Mouse (Mus musculus) gastrocnemius, adult 2 months (tissue): ENCODE data around the gene Inava. TPM values are rescaled to one million over a fixed set of nuclear protein-coding genes. Genes with fewer than 3 reads are reported as not detected.

Experiments used
- DNase-seq: peaks from one replicate; pipeline ENCODE4 v3.0.0; 2022
- H3K27ac ChIP-seq: fragments of 200-600 bp; 2 replicates; pipeline ENCODE4 v1.8.1; 2022; ENCODE audit warnings: mild to moderate bottlenecking
- H3K4me3 ChIP-seq: fragments of 200-600 bp; 2 replicates; pipeline ENCODE4 v1.8.1; 2022; ENCODE audit warnings: mild to moderate bottlenecking, moderate library complexity
- CTCF ChIP-seq: fragments of 200-600 bp; IDR thresholded peaks from 2 replicates; pipeline ENCODE4 v1.8.1; 2022; ENCODE audit warnings: antibody characterized with exemption, mild to moderate bottlenecking, moderate library complexity
- intact Hi-C: fragments of 180-260 bp; cut with DNase I; formaldehyde crosslinking; loops from one replicate; pipeline ENCODE4 v1.15.1; 2025
- total RNA-seq, 2 experiments: library from RNA; stranded (reverse); gene quantifications; 2 replicates each; pipeline ENCODE4 v1.2.3; 2021

The Inava gene
- total RNA-seq, 2 experiments from 2014 or later: not detected

DNA sequence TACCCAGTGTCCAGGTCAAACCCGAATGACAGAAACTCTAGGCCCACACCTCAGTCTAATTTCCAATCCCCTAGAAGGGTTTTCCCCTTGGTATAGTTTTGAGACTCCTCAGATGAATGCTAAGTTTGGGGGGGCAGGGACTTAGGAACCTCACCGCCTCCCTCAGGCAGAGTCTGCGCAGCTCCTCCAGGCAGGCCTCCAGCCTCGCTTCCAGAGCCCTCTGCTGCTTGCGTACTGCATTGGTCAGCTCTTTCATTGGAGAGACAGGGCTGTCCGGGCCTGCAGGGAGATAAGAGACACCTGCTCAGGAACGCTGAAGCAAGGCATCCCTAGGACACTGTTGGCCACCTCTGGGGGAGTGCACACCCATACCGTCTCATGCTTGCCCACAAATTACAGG is 7.4 kb downstream of the Inava start:
- intact Hi-C loops: no loop called here

DNA sequence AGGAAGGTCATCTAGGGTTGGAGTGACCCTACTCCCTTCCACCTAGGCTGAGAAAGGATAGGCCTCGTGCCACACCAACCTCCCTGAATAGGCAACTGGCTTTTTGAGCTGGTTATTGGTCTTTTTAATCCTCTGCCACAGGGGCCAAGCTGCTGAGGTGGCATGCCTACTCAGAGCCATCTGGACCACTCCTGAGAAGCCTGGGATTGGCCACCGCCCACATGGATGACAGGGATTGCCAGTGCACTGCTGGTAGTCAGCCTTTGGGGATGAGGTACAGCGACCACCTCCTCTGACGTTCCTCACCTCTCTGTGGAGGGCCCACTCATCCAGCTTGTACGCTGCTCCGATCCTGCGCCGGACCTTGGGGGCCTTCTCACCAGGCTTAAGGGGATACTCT is 8.2 kb downstream of the Inava start:
- Histone ChIP-seq H3K4me3 (no peak overlapping the region), H3K27ac (no peak overlapping the region)
- intact Hi-C loops: no loop called here
- no peak for TF ChIP-seq CTCF
- DNase-seq: no peak

More for the DNA sequence above, 7.4 kb downstream of the Inava start:
- no peak overlapping the region for H3K4me3 ChIP-seq
- no peak overlapping the region for H3K27ac ChIP-seq
- DNase-seq: no peak
- no peak for TF ChIP-seq CTCF

DNA sequence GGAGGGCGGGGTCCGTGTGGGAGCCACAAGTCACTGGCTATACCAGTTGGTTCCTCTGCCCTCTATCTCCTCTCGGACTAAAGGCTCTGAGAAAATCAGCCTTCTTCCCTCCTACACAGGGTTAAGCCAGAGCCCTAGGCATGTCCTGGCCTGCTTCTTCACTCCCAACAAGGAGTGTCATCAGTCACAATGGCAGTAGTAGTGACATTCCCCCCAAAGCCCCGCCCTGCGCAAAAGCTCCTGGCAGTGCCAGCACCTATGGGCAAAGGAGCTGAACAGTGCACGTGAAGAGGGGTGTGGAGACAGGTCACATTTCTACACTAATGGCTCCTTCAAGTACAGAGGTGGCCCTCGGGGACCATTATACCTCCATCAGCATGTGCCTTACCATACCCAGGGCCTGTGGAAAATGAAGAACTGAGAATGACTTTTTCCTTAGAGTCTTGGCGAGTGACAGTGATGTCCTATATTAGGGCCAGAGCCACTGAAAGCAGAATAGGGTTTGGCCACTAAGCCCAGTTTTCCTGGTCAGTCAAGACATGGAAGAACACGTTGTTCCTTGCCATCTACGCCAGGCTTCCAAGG is 10.2 kb downstream of the Inava start:
- Histone ChIP-seq H3K27ac (no peak overlapping the region), H3K4me3 (no peak overlapping the region)
- TF ChIP-seq CTCF: no peak
- no peak for DNase-seq
- intact Hi-C loops: no loop called here

DNA sequence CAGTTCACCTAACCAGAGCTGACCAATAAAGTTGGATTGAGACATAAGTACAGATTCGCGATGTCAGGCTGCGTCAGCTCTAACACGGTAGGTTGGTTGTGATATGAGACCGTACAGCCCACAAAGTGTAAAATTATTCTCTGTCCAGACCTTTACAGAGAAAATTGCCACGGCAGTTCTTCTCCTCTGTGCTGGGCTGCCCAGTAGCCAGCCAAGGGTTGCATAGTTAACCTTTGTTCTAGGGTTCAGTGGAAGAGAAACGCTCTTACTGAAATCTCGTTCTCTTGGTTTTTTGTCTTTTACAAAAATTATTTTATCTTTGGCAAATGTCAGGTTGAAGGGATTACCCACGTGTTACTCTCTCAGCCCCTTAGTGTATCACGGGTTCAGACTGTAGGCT is 11.7 kb downstream of the Inava start:
- DNase-seq: no peak
- no peak for TF ChIP-seq CTCF
- Histone ChIP-seq H3K27ac (no peak overlapping the region), H3K4me3 (no peak overlapping the region)
- intact Hi-C loops: no loop called here

DNA sequence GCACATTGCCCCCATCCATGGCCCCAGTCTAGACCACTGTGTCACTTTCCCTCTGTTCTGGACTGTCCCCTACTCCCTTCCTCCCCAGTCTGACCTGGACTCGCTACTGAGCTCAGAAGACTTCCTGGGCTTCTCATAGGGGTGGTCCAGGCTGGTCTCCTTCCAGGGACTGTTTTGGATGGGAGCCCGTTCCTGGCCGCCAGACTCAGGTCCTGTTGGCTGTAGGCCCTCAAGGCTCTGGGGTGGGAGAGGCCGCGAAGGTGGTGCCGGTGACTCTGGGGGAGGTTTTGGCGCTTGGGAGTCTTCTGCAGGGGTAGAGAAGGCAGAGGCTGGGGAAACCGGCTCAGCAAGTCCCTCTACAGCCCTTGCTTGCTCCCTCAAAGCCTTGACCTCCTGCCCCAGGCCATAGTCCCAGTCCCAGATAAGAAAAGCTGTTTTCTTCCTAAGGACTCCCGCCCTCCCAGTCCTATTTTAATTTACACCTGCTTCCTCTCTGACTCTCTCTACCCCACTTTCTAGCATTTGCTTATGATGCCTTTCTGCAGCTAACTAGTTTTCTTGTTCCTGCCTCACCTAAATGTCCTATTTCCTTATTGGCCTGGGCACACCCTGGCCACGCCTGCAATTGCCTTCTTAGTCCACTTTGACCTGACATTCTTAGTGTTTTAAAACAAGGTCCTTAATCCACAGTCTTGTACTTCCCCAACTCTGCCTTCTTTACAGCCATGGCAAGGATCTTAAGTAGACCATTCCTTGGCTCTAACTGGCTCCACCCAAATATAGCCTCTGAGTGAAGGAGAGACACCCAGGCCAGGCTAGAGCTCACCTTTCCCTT is 13.8 kb downstream of the Inava start:
- TF ChIP-seq CTCF: no peak
- no peak for DNase-seq
- Histone ChIP-seq H3K27ac (no peak overlapping the region), H3K4me3 (no peak overlapping the region)
- intact Hi-C loops: no loop called here

DNA sequence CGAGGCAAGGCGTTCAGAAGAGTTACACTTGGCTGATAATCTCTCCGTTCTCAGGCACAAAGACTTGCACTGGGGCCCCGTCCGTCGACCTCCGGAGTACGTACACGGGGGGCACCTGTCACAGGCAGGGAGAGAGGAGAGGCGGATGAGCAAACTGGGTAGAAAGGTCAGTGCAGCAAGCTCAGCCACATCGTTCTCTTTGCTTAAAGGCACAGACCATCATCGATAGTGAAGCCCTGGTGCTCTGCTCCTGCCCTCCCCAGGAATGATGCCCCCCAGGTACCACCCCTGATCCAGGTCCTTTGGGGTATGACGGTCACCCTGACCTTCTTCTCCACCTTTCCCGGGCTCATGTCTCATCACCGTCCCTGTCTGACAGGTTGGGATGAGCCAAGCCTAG is 19.8 kb downstream of the Inava start:
- intact Hi-C loops: loop anchor here (5.0 kb wide), 1 partner anchor 47 kb away; no protein-coding TSS in a partner anchor
- DNase-seq: no peak
- TF ChIP-seq CTCF: no peak
- Histone ChIP-seq H3K27ac (no peak overlapping the region), H3K4me3 (no peak overlapping the region)

DNA sequence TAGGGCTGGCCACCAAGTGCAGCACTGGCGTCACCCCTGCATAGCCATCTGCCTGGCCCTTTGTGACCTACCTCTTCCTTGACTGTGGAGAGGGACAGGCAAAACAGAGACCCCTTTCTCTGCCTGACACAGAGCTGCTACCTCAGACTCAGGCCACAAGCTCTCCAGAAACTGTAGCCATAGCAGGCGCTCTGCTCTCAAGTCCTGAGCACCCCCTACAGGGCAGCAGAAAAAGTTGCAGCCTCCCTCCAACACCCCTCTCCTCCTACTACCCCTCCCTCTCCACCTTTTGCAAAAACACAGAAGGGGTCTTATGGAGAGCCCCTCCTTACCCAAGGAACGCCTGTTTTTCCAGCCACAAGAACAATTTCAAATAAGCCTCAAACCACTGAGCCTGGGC is 21.3 kb downstream of the Inava start, which contains the start of gene Mroh3:
TSS of gene Mroh3 (minus strand) at position 26 of the 400 bp plus-strand sequence.
- H3K4me3 ChIP-seq: no peak within 1 kb of the TSS
- H3K27ac ChIP-seq: no peak within 1 kb of the TSS
- peak; percentile 63 for TF ChIP-seq CTCF
- intact Hi-C loops: loop anchor here (5.0 kb wide), 1 partner anchor 46 kb away; no protein-coding TSS in a partner anchor
- peak; percentile 22 for DNase-seq

DNA sequence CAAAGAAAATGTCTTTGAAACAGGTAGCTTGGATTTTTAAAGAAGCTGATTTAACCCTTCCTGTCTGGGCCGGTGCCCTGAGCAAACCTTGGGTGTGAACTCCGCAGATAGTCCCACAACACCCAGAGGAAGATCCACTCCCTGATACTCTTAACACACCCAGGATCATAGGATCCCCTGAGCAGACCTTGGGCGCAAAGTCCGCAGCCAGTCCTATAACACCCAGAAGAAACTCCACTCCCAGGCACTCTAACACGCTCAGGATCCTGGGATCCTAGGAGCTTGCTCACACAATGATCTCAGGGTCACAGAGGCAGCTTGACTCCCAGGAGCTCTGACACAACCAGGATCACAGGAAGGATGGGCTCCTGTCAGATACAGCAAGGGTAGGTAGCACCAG is 44.0 kb downstream of the Inava start:
- DNase-seq: no peak
- TF ChIP-seq CTCF: no peak
- intact Hi-C loops: no loop called here

DNA sequence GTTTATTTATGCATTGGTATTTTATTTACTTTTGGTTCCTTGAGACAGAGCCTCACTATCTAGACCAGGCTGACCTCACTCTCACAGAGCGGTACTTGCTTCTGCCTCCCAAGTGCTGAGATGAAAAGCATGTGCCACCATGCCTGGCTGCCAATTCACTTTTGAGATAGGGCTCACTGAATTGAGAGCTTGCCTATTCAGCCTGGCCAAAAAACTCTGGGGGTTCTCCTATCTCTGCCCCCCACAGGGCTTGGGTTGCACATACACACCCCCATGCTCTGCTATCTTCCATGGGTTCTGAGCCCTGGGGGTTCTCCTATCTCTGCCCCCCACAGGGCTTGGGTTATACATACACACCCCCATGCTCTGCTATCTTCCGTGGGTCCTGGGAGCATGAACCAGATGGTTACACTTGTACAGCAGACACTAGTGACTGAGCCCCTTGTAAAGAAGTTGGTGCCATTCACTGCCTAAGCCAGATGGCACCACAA is 54.5 kb downstream of the Inava start:
- Histone ChIP-seq H3K27ac (no peak overlapping the region), H3K4me3 (no peak overlapping the region)
- intact Hi-C loops: loop anchor here (5.0 kb wide), 1 partner anchor 62 kb away; no protein-coding TSS in a partner anchor
- DNase-seq: no peak
- no peak for TF ChIP-seq CTCF

More for the DNA sequence above, 44.0 kb downstream of the Inava start:
- no peak overlapping the region for H3K27ac ChIP-seq
- H3K4me3 ChIP-seq: no peak overlapping the region

DNA sequence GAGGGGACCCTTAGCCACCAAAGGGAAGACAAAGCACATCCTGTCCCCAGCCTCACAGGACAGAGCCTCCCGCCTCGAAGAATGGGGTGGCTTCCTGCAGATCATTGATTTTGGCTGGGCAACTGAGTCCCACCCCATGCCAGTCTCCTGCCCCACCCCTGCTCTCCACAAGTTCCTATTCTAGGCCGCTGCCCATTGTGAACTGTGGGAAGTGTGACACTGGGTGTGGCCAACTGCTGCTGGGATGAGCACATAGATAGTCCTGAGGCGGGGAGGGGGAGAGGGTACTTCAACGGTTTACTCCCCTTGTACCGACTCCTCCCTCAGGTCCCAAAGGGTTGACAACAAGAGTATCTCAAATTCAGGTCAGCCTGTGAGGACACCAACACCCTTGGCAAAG is 55.3 kb downstream of the Inava start:
- H3K4me3 ChIP-seq: no peak overlapping the region
- no peak for DNase-seq
- no peak overlapping the region for H3K27ac ChIP-seq
- TF ChIP-seq CTCF: no peak
- intact Hi-C loops: loop anchor here (5.0 kb wide), 1 partner anchor 61 kb away; no protein-coding TSS in a partner anchor

DNA sequence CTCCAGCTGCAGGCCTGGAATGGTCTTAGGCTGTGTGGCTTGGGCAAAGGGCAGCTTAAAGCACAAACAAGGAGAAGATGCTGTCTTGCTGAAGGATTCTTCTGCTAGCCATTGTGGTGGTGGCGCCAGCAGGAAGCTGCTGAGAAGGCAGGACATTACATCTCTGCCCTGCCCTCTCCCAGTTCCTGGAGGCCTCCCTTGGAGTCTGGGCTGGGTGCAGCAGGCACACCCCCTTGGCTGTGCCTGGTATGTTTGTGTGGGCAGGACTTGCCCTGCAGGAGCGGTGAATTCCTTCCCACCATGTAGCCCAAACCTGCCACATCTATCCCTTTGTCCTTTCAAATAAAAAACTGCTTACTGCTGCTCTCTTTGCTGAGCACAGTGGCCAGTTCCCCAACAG is 57.0 kb downstream of the Inava start:
- TF ChIP-seq CTCF: no peak
- intact Hi-C loops: loop anchor here (5.0 kb wide), 1 partner anchor 60 kb away; no protein-coding TSS in a partner anchor
- no peak overlapping the region for H3K27ac ChIP-seq
- no peak overlapping the region for H3K4me3 ChIP-seq
- no peak for DNase-seq

DNA sequence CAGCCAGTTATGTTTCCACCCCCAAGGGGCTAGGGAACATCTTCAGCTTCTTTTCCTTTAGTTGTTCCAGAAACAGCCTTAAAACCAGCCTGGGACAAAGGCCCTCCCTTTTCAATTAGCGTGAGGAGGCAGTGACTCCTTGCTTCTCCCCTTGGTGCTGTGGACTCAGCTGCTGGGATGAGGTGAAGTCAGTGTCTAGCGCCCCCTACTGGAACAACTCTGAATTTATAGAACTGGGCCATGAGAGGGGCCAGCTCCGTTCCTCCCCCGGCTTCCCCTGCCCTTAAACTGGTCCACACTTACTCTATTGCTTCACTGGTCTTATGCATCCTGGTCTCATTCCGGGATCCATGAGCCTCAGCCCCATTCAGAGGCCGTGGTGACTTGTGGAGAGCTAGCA is 58.9 kb downstream of the Inava start:
- H3K4me3 ChIP-seq: no peak overlapping the region
- peak; percentile 53 for DNase-seq
- H3K27ac ChIP-seq: no peak overlapping the region
- peak; percentile 75 for TF ChIP-seq CTCF
- intact Hi-C loops: loop anchor here (2.0 to 5.0 kb wide), 2 partner anchors 58 to 130 kb away; no protein-coding TSS in a partner anchor

DNA sequence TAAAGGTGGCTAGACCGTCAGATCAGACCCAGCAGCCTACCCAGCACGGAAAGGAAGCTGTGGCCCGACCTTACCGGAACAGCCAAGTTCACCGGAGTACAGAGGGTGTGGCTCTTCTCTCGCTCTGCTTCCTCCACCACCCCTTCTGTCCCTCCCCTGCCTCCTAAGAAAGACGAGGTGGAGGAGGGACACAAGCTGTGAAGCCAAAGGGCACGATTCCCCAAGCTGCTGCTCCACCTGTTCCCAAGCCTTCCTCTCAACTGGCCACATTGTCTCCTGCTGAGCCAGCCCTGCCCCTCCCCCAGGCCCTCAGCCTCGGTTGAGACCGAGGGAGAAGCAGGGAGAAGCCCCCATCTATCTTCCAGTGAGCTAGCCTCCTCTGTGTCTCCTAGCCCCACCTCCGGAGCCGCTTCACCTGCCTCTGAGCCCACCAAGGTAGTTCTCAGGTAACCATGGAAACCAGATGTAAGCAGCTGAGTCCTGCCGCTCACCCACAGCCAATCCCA is 59.9 kb downstream of the Inava start:
- intact Hi-C loops: loop anchor here (2.0 kb wide), 1 partner anchor 129 kb away; no protein-coding TSS in a partner anchor
- no peak overlapping the region for H3K4me3 ChIP-seq
- H3K27ac ChIP-seq: no peak overlapping the region
- no peak for TF ChIP-seq CTCF
- DNase-seq: no peak
